Mouse (Mus musculus) limb, embryonic 13.5 days (tissue): ENCODE measurements around the gene E2f4. TPM values are rescaled to one million over a fixed set of nuclear protein-coding genes. Genes with fewer than 3 reads are reported as not detected.
"Not testable (repeated sequence)": the region's sequence is repeated elsewhere in the genome, so short reads cannot be mapped to it uniquely, and the experiment has no call there.

Source experiments
- ATAC-seq: fragments of 200-750 bp; cut with Nextera tagmentation; 2 replicates; pipeline ENCODE4 v1.8.0; 2017; ENCODE audit warnings: low read depth, moderate number of reproducible peaks, moderate TSS enrichment; ENCODE audit not compliant: low FRiP score
- H3K27ac ChIP-seq: fragments of 300-500 bp; sonication (generic); 2 replicates; pipeline ENCODE4 v1.5.1; 2015; ENCODE audit warnings: inconsistent platforms, mild to moderate bottlenecking, moderate library complexity
- H3K27me3 ChIP-seq: fragments of 300-500 bp; sonication (generic); 2 replicates; pipeline ENCODE4 v1.6.1; 2015; ENCODE audit warnings: mild to moderate bottlenecking, inconsistent platforms
- H3K36me3 ChIP-seq: fragments of 300-500 bp; sonication (generic); 2 replicates; pipeline ENCODE4 v1.6.1; 2015; ENCODE audit warnings: inconsistent platforms, mild to moderate bottlenecking, moderate library complexity
- H3K4me1 ChIP-seq: fragments of 300-500 bp; sonication (generic); 2 replicates; pipeline ENCODE4 v1.6.1; 2015; ENCODE audit warnings: inconsistent platforms
- H3K4me2 ChIP-seq: fragments of 300-500 bp; sonication (generic); replicated peaks from 2 replicates; pipeline ENCODE4 v1.6.1; 2015; ENCODE audit warnings: inconsistent platforms, mild to moderate bottlenecking, moderate library complexity
- H3K4me3 ChIP-seq: fragments of 300-500 bp; sonication (generic); 2 replicates; pipeline ENCODE4 v1.5.1; 2015; ENCODE audit warnings: moderate library complexity, mild to moderate bottlenecking, inconsistent platforms
- H3K9ac ChIP-seq: fragments of 300-500 bp; sonication (generic); 2 replicates; pipeline ENCODE4 v1.6.1; 2015; ENCODE audit warnings: mild to moderate bottlenecking, inconsistent platforms
- H3K9me3 ChIP-seq: fragments of 300-500 bp; sonication (generic); 2 replicates; pipeline ENCODE4 v1.6.1; 2016; ENCODE audit warnings: inconsistent platforms
- WGBS: fragments of 180-500 bp; shearing (Covaris S2); methylation state at CpG from one replicate; pipeline ENCODE4 v1.1.7; 2015; 5-methylcytosine and 5-hydroxymethylcytosine counted together
- polyA plus RNA-seq: library from polyadenylated mRNA; unstranded; fragments of >200 nt; fragmentation: Nextera tagmentation; extraction: Ambion mirVana; gene quantifications from 2 replicates; pipeline ENCODE4 v1.2.1, GENCODE M21; 2015

Gene E2f4
- polyA plus RNA-seq, 1 experiment from 2014 or later: 73.6 TPM

DNA sequence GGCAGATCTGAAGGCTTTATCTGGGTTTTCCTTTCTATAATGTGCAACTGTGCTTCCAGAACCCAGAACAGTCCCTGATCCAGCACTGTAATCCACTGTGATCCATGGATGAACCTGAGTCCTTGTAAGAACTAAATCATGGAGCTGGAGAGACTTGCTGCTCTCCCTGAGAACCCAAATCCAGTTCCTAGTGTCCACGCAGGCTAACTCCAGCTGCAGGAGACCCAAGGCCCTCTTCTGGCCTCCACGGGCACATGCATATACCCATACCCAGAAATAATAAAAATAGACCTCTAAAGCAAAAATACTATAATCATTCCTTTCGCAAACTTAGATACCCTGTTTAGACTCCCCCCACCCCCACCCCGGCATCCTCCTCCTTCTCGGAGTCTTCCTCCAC, 9.2 kb upstream of the E2f4 start:
- peaks cover 30% of the 10 kb centered on the region for H3K4me1 ChIP-seq
- no peak for ATAC-seq
- peak overlapping the region; percentile 93 for H3K4me2 ChIP-seq
- no peaks in the 10 kb centered on the region for H3K9me3 ChIP-seq
- peak overlapping the region; percentile 54; the same call in 1 of the 2 replicates for H3K4me3 ChIP-seq
- peaks cover 14% of the 10 kb centered on the region for H3K36me3 ChIP-seq
- H3K9ac ChIP-seq: 0 out of 2 replicates have a peak overlapping the region, but pooled peaks have one; percentile 2
- H3K27me3 ChIP-seq: peaks cover 19% of the 10 kb centered on the region
- H3K27ac ChIP-seq: no peak overlapping the region
- WGBS: 91% methylated on average over 5 of the region's 5 CpGs

DNA sequence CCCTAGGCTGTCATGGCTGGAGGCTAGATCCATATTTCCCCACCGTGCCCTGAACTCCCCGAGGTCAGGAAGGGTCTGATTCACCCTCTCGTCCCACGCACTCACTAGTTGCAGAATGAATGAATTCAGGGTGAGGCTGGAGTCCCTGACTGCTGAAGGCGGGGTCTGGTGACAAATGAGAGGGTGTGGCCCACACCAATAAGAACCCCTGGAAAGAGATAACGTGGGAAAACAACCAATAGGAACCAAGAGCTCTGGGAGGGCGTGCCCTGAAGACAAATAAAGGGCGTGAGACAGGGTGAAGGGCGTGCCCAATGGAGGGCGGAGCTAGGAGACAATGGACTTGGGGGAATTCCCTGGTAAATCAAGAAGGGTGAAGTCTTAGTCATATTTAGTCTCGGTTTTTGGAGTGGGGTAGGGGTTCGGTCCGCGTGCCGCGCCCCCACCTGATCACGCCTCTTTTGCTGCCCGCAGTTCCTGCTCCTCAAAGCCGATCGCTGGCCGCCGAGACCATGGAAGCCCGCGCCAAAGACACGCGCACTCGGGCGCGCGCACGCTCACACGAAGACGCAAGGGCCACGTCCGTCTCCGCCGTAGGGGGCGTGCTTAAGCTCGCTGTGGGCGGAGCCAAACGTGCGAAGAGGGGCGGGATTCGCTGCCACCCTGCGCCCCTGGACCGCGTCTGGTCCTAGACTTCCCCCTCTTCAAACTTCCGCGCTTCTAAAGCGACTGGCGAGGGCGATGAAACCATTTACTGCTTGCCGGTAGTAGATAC, 8.3 kb upstream of the E2f4 start:
- Histone ChIP-seq H3K4me2 (peak overlapping the region; percentile 93), H3K4me1 (peaks cover 30% of the 10 kb centered on the region), H3K27ac (peak overlapping the region; percentile 61; the same call in 1 of the 2 replicates), H3K36me3 (peaks cover 14% of the 10 kb centered on the region), H3K9ac (peak overlapping the region; percentile 73), H3K27me3 (peaks cover 28% of the 10 kb centered on the region), H3K9me3 (no peaks in the 10 kb centered on the region), H3K4me3 (peak overlapping the region; percentile 54)
- under 1% methylated on average over 53 of the region's 53 CpGs for WGBS
- ATAC-seq: peak; percentile 92

DNA sequence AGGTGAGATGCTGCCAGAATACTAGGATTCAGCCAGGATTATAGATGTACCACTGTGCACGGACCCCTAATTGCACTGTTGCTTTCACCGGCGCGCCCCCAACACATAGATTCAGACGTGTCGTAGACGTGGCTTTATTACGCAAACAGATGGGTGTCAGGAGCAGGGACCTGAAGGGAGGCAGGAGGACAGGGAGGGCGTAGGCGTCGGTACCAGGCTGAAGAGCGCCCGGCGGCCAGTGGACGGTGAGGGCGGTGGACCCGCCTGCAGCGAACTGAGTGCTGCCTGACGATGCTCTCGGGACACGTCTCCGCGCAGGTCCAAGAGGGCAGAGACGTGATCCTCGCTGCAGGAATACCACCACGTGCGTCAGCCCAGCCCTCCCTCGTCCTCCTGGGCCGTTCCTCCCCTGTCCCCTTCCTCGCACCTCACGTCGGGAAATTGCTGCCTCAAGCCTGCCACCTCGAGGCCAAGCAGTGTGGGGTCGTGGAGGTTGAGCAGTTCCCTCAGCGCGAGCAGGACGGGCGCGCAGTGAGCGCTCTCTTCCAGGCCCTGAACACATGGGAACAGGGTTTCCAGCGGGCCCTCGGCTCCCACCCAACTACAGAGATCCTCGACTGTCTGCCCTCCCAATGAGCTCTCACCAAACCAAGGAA, 7.5 kb upstream of the E2f4 start, which contains the start of gene 4931428F04Rik:
TSS of gene 4931428F04Rik (minus strand) at position 60 of the 656 bp plus-strand sequence.
- 1% methylated on average over 43 of the region's 43 CpGs for WGBS
- Histone ChIP-seq H3K27me3 (peaks cover 28% of the 10 kb centered on the region), H3K9me3 (no peaks in the 10 kb centered on the region), H3K4me1 (peaks cover 30% of the 10 kb centered on the region), H3K9ac (peak within 1 kb of the TSS; percentile 73), H3K4me3 (peak within 1 kb of the TSS; percentile 54), H3K4me2 (peak within 1 kb of the TSS; percentile 93), H3K36me3 (peaks cover 8% of the 10 kb centered on the region), H3K27ac (peak within 1 kb of the TSS; percentile 61; the same call in 1 of the 2 replicates)
- no peak; the same call in none of the 2 replicates for ATAC-seq

DNA sequence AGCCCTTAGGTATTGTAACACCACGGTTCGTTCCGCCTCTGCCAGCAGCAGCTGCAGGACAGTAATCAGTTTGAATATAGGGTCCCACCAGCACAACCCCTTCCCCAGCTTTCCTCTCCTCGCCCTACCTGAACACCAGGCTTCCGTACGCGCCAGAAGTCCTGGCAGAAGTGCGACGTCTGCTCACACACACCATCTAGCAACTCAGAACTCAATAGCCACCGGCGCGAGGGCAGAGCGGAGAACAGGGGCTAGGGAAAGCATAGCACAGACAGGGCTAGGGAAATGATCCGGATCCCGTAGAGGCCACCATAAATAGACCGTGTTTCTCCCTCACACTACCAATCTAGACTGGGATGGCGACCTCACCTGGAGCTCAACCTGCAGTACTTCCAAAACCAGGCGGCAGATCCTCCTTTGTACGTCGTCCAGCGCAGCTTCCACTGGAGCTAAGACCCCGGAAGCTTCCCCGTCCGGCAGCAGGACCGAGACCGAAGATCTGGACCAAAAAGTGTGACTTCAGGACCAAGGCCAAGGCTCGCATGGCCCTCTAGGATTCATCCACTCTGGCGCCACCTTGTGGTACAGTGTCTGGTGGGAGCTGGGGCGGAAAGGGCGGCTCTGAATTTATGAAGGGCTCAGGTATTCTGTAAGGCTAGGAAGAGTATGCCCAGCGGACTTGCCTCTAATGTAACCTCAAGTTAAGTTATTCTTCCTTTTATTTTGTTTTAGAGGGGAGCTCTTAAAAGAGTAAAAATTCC, 6.7 kb upstream of the E2f4 start:
- Histone ChIP-seq H3K4me2 (peak overlapping the region; percentile 93), H3K4me3 (peak overlapping the region; percentile 54), H3K4me1 (peaks cover 30% of the 10 kb centered on the region), H3K27ac (no peak overlapping the region), H3K36me3 (no peaks in the 10 kb centered on the region; the same call in 1 of the 2 replicates), H3K9me3 (no peaks in the 10 kb centered on the region), H3K27me3 (peaks cover 28% of the 10 kb centered on the region), H3K9ac (no peak overlapping the region)
- no peak for ATAC-seq
- 5% methylated on average over 31 of the region's 31 CpGs for WGBS

DNA sequence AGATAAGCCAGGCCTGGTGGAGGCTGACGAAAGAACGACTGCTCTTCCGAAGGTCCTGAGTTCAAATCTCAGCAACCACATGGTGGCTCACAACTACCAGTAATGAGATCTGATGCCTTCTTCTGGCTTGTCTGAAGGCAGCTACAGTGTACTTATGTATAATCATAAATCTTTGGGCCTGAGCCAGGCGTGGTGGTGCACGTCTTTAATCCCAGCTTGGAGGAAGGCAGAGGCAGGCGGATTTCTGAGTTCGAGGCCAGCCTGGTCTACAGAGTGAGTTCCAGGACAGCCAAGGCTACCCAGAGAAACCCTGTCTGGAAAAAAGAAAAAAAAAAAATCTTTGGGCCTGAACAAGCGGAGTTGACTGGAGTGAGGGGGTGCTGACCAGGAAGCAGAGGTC, 6.1 kb upstream of the E2f4 start:
- not testable (repeated sequence) for H3K36me3 ChIP-seq, H3K9ac ChIP-seq, H3K27ac ChIP-seq, ATAC-seq, H3K4me2 ChIP-seq, H3K4me3 ChIP-seq, H3K9me3 ChIP-seq
- peaks cover 30% of the 10 kb centered on the region for H3K4me1 ChIP-seq
- peaks cover 28% of the 10 kb centered on the region for H3K27me3 ChIP-seq
- 85% methylated on average over 8 of the region's 8 CpGs for WGBS

- not testable (repeated sequence) for ATAC-seq, H3K4me2 ChIP-seq, H3K9me3 ChIP-seq, H3K9ac ChIP-seq, H3K27ac ChIP-seq, H3K4me3 ChIP-seq, H3K36me3 ChIP-seq
- WGBS: 62% methylated on average over 3 of the region's 3 CpGs
- H3K27me3 ChIP-seq: peaks cover 28% of the 10 kb centered on the region
- H3K4me1 ChIP-seq: peaks cover 32% of the 10 kb centered on the region
These were observed 5.7 kb upstream of the E2f4 start for GRCm38 (mm10) chr8:105291802-105292201.

- peaks cover 33% of the 10 kb centered on the region for H3K4me1 ChIP-seq
- 80% methylated on average over 7 of the region's 7 CpGs for WGBS
- H3K27me3 ChIP-seq: peaks cover 28% of the 10 kb centered on the region
- no peaks in the 10 kb centered on the region for H3K9me3 ChIP-seq
- no peak overlapping the region for H3K9ac ChIP-seq
- H3K36me3 ChIP-seq: no peaks in the 10 kb centered on the region
- H3K27ac ChIP-seq: no peak overlapping the region
- H3K4me3 ChIP-seq: no peak overlapping the region
- ATAC-seq: no peak
- no peak overlapping the region for H3K4me2 ChIP-seq
These were observed 5.0 kb upstream of the E2f4 start for GRCm38 (mm10) chr8:105292471-105292870.

DNA sequence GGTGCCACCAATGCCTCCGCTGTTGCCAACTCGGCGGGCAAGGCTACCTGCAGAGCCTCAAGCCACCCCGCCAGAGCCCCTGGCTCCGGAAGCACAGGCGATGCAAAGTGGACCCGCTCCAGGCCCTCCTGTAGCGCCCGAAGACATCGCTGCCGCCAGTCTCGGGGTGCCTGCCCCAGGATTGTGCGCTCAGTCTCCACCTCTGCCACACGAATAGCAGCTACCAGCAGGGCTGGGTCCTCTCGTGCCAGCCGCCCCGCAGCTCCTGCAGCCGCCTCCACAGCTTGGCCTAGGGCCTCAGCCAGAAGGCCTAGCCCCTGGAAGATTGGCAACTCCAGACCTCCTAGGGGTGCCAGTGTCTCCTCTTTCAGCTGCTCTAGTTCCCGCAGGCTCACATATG, 4.1 kb upstream of the E2f4 start:
- WGBS: 62% methylated on average over 19 of the region's 19 CpGs

GRCm38 (mm10) chr8:105294776-105295175, 2.7 kb upstream of the E2f4 start:
- H3K4me3 ChIP-seq: 0 out of 2 replicates have a peak overlapping the region, but pooled peaks have one; percentile 11
- WGBS: 72% methylated on average over 9 of the region's 9 CpGs
- H3K27ac ChIP-seq: no peak overlapping the region
- no peak for ATAC-seq
- peak overlapping the region; percentile 15; the same call in 1 of the 2 replicates for H3K9ac ChIP-seq
- H3K36me3 ChIP-seq: peaks cover 10% of the 10 kb centered on the region
- no peaks in the 10 kb centered on the region for H3K9me3 ChIP-seq
- H3K4me1 ChIP-seq: peaks cover 29% of the 10 kb centered on the region
- H3K27me3 ChIP-seq: peaks cover 26% of the 10 kb centered on the region
- peak overlapping the region; percentile 31; the same call in 1 of the 2 replicates for H3K4me2 ChIP-seq

More for the DNA sequence above, 4.1 kb upstream of the E2f4 start:
- Histone ChIP-seq H3K27ac (no peak overlapping the region), H3K4me3 (no peak overlapping the region), H3K27me3 (peaks cover 28% of the 10 kb centered on the region), H3K4me1 (peaks cover 31% of the 10 kb centered on the region), H3K9ac (no peak overlapping the region), H3K36me3 (no peaks in the 10 kb centered on the region), H3K4me2 (no peak overlapping the region), H3K9me3 (no peaks in the 10 kb centered on the region)
- ATAC-seq: no peak

GRCm38 (mm10) chr8:105295256-105295655, 2.2 kb upstream of the E2f4 start:
- ATAC-seq: no peak
- Histone ChIP-seq H3K9ac (peak overlapping the region; percentile 15; the same call in 1 of the 2 replicates), H3K4me2 (peak overlapping the region; percentile 31), H3K4me1 (peaks cover 24% of the 10 kb centered on the region), H3K27me3 (peaks cover 21% of the 10 kb centered on the region), H3K4me3 (0 out of 2 replicates have a peak overlapping the region, but pooled peaks have one; percentile 11), H3K27ac (no peak overlapping the region), H3K9me3 (no peaks in the 10 kb centered on the region), H3K36me3 (peaks cover 15% of the 10 kb centered on the region)
- WGBS: 65% methylated on average over 11 of the region's 11 CpGs

DNA sequence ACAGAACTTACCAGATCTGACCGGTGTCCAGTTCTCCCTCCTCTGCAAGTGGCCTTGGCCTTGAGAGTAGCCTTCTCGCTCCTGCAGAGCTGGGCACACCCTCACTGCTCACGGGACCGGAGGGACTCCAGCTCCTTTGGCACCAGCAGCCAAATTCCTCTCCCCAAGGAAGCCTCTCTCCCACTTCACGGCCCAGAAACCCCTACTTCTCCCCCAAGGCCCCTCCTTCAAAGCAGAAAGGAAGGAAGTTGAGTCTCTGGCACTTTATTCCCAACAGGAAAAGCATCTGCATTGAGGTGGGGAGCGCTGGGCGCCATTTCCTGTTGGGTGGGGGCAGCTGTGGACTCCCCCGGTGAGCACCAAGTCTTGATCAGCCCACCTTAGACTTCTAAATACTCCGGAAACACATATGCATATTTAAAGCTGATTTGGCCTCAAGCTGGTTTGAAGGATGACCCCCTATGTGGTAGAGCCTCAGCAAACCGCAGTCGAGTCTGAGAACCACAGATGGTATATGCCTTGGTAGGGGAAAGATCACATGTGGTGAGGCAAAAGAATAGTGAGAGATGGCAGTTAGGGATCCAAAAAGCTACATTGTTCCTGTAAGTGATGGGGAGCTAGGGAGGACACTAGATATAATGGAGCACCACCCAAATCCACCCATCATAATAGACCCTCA, 1.4 kb upstream of the E2f4 start, which contains the start of gene Exoc3l:
TSS of gene Exoc3l (minus strand) at position 207 of the 679 bp plus-strand sequence.
- no peaks in the 10 kb centered on the region for H3K9me3 ChIP-seq
- WGBS: 62% methylated on average over 11 of the region's 11 CpGs
- H3K27me3 ChIP-seq: peaks cover 15% of the 10 kb centered on the region
- H3K4me2 ChIP-seq: peak within 1 kb of the TSS; percentile 97
- peak within 1 kb of the TSS; percentile 15; the same call in 1 of the 2 replicates for H3K9ac ChIP-seq
- H3K36me3 ChIP-seq: peaks cover 22% of the 10 kb centered on the region
- H3K4me1 ChIP-seq: peaks cover 18% of the 10 kb centered on the region
- H3K4me3 ChIP-seq: peak within 1 kb of the TSS; percentile 98
- no peak for ATAC-seq
- H3K27ac ChIP-seq: peak within 1 kb of the TSS; percentile 48; the same call in 1 of the 2 replicates
